Mouse (Mus musculus) embryonic fibroblast, embryonic 13.5 days (primary cell): ENCODE results near the gene Casr.

Source experiments
- CTCF ChIP-seq: IDR thresholded peaks from 2 replicates; pipeline ENCODE4 v1.5.1; 2011; ENCODE audit warnings: mild to moderate bottlenecking, control low read depth, low read length, moderate library complexity, borderline replicate concordance; ENCODE audit not compliant: insufficient read depth
- POLR2A ChIP-seq: IDR thresholded peaks from 2 replicates; pipeline ENCODE4 v1.6.1; 2011; ENCODE audit warnings: low read depth, mild to moderate bottlenecking, control low read depth, low read length, moderate library complexity

DNA sequence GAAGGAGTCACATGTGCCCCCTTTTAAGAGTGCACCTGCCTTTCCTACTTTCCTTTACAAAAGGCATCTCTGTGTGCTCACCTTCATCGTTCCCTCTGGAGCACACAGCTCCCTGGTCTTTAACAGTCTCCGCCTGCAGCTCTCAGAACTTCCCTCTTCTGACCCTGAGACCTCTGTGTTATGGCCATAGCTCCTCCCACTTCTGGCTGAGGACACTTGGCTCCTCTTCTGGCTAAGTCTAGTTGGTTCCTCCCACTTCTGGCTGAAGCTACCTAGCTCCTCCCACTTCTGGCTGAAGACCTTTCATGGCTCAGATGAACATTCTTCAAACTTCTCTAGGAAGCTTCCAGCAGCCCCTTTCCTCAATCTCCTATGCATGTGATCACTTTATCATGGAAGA lies 59.7 kb downstream of the Casr start:
- TF ChIP-seq POLR2A, result no peak
- no peak for TF ChIP-seq CTCF
